Mouse (Mus musculus) c-Kit-positive CD71-positive TER-119-positive erythroid progenitor cells, embryonic 14.5 days (primary cell): ENCODE measurements around the gene Nhsl2.
"Not testable (repeated sequence)": the region's sequence is repeated elsewhere in the genome, so short reads cannot be mapped to it uniquely, and the experiment has no call there.

Experiments
- DNase-seq: peaks from one replicate; pipeline ENCODE4 v3.0.0-alpha.2; 2013; ENCODE audit warnings: low spot score

The Nhsl2 gene

DNA sequence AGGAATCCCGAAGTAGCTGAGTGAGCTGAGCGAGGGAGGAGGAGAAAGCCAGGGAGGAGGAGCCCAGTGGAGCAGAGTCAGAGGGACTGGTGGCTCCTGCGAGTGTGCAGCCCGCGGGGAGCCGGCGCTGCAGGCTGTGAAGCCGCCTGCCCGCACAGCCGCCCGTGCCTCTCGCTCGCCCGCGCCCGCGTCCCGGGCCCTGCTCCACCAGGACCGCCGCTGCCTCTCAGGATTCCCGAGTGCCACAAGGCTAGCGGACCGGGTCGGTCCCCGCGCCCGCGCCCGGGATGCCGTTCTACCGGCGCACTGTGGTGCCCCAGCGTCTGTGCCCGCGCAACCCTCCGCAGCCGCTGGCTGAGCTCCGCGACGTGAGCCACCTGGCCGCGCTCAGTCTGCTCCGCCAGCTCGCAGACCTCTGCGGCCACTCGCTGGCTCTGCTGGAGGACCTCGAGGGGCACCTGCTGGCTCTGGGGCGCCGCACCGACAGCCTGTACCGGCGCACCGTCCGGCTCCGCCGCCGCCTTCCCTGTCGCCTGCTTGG, at the start of gene Nhsl2:
Nhsl2 (plus strand) TSS at position 105 of the 541 bp plus-strand sequence.
- no peak for DNase-seq

DNA sequence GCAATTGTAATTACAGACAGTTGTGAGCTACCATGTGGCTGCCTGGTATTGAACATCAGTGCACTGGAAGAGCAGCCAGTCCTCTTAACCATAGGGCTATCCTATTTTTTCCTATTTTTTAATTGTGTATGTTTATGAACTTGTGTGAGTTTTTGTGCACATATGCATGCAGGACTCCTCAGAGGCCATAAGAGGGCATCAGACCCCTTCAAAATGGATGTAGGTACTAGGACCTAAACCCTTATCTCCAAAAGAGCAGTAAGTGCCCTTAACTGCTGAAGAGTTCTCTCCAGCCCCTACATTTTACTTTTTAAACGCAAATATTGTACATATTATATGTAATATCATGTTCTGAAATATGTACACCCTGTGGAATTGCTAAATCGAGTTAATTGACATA, 43.7 kb upstream of the Nhsl2 start:
- no peak for DNase-seq

DNA sequence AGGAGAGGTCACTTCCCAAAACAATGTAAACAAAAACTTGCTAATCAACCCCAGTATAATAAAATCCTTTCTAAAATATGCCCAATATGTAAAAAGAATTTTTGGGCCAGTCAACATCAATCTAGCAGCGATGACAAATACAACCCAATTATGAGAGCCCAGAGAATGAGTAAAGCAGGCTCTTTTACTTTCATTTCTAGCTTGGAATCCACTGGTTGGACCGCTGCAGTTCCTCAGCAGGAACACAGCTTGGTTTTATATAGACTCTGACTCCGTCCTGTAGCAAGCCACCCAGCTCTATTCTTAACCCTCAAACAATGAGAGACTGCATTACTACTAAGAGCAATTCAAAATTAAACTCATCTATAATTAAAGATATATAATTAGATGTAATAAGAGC, 37.4 kb upstream of the Nhsl2 start:
- DNase-seq = no peak

DNA sequence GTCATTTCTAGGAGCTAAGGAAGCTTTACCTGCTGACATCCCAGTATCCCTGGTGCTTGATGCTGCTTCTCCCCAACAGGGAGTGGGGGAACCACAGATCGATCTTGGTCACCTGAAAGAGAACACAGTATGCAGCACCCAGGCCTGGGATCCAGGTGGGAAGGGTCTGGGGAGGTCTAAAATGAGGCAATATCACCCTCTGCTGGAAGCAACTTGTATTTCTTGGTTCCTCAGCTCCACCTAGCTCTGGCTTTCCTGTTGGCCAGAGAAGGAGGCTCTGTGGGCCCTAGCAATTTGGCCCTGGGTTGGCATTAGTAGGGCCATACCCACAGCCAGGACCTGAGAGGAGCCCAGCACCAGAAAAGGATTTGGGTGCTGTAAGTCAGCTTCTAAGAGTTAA, 30.0 kb upstream of the Nhsl2 start:
- no peak for DNase-seq

DNA sequence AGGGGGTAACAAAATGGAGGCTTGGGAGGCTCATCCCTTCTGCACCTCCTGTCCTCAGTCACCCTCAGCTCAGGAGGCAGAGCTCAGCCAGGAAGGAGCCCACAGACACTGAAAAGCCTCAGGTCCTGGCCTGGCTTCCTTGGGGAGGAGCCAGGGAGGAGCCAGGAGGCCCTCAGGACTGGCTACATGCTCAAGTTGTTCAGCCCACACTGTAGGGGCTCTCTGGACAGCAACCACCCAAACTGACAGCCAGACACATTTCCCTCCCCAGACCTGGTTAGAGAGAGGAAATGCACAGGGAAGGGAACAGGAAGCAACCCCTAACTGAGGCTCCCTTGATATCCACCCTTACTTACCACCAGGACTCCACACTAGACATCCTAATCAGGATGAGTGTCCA, 29.2 kb upstream of the Nhsl2 start:
- DNase-seq = not testable (repeated sequence)

DNA sequence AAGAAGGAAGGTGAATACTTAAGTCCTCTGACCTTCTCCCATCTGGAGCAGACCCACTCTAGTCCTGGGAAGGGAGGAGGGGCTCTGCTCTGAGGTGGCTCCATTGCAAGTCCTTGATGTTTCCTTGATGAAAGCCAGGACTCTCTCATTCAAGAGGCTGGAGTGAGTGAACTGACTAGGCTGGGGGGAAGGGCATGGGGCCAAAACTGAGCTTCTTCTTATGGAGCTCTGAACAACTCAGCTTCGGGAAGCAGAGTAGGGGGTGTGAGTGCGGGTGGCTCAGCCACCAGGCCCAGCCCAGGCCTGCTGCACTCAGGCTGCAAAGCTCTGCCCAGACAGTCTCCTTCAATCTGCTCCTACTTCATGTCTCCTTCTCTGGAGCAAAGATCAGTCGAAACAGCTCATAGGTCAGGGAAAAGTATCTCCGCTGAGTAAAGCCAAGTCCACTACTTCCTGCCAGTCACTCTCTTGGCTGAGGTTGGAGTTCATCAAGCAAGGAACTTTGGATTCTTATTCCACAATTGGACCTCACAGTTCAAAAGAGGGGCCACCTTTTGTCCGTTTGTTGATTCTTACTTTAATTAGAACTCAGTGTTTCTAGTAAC, 1.9 kb upstream of the Nhsl2 start:
- no peak for DNase-seq

DNA sequence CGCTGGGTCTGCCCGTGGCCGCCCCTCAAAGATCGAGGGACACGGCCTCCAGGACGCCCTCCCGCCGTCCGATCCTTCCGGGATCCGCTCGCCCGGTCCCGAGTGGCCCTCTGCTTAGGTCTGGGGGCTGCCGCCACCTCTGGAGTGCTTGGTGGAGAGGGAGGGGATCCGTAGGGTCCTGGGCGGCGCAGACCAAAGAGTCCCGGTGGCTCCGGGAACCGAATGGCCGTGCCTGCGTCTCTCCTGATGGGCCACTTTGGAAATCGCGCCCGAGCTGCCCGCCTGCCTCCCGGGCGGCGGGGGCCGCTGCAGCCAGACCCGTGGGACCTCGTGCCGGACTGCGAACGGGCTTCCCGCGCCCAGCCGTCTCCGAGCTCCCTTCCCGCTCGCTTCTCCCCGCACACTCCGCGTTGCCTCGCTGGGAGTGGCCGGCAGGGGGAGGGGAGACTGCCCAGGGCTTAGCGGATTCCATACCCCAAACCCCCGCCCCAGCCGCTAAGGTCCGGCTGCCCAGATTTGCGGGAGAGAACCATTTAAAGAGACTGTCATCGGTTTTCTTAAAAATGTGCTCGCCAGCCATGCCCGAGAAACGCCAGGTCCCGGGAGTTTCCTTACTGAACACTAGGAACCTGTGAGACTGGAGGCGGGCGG, 841 bp downstream of the Nhsl2 start:
- DNase-seq = no peak

DNA sequence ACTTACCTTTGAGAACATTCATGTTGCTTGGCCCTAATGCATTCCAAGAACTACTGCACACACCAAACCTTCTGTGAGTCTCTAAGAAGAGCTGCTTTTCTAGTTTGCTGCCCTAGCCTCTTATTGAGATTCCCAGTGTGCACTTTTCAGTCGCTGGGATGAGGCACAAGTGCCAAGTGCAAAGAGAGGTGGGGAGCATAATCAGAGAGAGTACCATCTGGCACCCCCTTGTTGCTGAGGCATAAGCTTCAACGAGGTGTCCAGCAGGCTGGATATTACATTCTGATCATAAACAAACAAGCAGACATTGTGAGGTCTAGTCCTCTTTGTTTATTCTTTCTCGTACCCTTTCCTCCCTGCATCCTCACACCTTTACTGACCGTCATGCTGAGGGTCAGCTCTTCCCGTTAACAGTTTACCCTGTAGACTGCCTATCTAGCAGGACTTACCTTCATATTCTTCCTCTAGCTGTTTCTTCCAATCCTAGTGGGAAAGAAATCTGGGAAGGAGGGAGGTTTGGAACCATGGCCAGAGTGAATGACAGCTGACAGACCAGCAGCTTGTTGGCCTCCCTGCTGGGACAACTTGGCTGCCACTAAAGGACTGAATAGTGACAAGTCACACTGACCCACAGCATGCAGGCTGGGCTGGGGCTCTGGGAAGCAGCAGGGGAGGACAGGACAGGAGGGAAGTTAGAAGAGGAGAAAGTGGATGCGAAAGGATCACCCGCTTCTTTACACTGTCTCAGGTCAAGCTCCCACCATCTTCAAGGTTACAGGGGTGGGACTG, 2.6 kb downstream of the Nhsl2 start:
- DNase-seq = no peak

DNA sequence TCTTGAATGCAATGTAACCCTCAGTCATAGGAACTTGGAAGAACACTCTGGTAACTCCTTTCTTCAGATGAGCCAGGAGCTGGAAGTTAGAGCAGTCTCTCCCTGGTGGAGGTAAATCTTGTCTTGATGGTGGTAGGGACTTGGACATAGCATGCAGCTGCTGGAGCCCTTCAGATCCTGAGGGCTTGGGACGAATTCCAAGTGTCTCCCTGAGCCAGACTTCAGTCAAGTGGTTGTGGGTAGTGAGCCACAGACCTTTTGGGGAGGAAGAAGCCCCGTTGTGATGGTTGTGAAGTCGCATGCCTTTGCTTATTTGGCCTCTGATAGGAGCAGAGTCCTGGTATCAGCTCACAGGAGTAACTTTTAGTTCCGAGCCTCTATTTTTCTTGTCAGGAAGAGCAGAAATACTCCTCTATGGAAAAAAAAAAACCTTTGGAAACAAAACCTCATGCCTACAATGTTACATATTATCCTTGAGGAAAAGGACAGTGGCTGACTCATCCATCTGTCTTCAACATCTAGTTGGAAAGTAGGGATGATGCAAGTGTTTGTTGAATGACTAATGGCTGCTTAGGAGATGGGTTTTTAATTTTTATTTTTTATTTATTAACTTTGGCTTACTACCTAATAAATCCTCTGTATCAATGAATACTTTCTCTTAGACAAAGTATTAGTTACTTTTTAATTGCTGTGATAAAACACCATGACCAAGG, 14.6 kb downstream of the Nhsl2 start:
- DNase-seq = no peak

DNA sequence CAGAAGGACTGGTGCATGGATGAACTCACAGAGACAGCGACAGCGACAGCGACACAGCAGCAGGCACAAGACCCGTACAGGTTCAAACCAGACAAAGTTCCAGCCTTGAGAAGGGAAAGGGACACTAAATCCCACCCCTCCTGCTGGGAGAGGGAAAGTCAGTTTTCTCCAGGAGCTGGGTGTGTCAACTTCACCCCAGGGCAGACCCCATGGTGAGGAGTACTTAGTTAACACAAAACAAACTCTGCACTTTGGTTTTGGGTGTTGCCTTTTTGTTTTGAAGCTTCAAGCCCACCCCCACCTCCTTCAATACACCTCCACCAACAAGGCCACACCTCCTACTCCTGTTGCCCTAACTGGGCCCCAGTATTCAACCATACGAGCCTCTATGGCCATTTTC, 15.6 kb downstream of the Nhsl2 start:
- no peak for DNase-seq

DNA sequence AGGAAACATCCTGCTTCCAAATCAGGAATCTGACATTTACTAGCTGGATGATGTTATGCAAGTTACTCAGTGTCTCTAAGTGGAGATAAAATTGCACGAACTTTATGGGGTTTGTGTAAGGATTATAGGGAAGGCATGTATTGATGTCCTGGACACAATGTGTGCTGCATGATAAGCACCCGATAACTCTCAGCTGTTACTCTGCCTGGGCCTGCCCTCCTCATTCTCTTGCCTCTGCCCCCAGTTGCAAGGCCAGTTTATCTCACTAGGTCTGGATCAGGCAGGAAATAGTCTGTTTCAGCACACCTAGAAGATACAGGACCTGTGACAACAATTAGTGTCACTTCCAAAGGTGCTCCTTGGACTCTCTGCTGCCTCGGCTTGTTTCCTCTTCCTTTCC, 25.0 kb downstream of the Nhsl2 start:
- DNase-seq = peak; percentile 5

DNA sequence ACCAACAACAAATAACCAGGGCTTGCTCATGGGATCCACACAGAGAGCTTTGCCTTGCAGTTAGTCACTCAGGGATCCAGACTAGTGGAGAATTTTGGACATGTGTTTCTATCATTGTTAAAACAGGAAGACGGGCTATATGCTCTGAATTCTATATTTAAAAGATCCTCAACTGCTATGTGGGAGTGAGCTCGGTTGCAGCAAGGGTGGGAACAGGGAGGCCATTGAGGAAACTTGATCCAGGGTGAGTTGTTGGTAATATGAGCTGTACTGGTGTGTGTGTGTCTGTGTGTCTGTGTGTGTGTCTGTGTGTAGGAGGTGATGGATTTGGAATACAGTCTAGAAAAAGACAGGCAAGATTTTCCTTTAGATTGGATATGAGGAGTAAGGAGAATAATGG, 25.7 kb downstream of the Nhsl2 start:
- DNase-seq = no peak

DNA sequence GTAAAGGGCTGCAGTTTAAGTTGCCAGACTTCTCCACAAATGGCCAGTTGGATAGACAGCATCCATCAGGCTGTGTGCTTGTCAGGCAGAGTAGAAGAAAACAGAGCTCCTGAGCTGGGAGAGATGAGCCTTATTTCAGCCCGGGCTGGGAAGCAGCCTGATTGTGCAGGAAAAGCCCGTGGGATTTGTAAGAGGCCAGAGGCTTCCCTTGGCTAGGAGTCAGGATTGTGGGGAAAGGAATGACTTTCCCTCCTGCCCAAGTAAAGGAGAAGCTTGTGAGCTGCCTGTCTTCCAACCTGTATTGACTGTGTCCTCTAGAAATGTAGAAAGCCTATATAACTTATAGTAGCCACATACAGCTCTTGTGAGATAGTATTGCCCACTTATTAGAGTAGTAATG, 27.0 kb downstream of the Nhsl2 start:
- DNase-seq = no peak

DNA sequence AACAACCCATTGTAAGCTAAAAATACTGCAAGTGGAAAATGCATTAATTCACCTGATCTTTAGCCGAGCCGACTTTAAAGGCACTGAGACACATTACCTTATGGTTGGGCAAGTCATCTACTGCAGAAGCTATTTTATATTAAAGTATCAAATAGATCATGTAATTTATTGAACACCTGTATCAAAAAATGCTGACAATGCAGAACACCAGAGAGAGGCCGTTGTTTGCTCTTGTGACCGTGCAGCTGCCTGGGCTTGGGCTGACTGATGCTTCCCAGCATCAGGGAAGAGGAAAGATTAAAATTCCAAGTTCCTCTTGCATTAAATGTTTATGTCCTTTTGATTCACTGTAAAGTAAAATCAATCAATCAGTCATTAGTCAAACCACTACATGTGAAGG, 28.7 kb downstream of the Nhsl2 start:
- DNase-seq = no peak

DNA sequence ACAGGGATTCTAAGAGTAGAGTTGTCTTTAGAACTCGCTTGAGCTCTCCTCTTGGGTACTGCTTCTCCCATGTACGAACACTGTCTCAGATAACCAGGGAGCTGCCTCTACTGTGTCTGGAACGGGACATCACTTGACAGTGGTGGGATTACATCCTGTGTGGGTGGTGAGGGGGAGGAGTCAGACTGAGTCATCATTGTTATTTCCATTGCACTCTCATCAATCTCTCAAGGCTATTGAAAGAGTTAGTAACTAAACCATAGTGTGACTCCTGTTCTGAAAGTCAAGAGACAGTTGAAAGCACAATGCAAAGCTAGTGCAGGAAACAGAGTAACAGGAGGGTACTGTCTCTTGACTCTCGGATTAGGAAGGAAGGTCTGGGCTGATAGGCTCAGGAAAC, 29.4 kb downstream of the Nhsl2 start:
- DNase-seq = no peak

DNA sequence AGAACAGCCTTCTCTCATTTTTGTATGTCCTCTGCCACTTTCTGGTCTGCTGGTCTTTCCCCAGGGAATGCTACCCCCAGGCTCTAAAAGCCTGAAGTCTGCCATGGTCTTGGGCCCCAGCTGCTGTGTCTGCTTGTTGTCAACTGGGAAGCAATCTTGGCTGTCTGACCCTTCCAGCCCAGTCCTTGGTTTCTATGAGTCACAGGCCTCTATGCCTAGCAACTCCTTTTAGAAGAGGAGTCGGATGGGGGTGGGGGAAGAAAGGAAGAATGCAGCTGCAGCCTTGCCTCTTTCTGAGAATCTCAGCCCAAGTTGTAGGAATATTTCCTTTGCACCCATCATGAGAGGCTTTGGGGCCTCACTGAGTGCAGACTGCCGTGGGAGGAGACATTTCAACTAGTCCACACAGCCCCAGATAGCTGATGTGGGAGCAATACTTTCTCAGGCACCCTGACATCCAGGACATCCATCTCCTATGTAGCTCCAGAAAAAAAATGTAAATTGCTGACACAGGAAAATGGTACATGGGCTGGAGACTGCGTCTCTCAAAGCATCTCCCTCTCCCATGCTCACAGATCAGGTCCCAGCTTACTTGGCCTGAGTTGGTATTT, 33.1 kb downstream of the Nhsl2 start:
- DNase-seq = no peak

DNA sequence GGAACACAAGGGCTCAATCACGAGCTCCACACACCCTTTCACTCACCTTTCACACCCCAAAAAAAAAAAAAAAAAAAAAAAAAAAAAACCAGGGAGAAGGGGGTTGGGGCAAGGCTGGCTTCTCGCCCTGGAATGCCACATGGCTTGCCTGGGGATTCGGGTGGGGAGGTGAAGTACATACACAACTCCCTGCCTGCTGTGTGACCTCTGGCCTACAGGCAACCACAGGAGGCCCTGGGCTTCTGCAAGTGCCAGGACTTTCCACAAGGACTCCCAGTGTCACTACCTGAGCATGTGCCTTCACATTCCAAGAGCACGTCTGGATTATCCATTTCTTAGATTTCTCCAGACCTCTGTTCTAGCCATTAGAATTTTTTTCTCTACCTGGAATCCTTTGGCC, 40.2 kb downstream of the Nhsl2 start:
- no peak for DNase-seq

DNA sequence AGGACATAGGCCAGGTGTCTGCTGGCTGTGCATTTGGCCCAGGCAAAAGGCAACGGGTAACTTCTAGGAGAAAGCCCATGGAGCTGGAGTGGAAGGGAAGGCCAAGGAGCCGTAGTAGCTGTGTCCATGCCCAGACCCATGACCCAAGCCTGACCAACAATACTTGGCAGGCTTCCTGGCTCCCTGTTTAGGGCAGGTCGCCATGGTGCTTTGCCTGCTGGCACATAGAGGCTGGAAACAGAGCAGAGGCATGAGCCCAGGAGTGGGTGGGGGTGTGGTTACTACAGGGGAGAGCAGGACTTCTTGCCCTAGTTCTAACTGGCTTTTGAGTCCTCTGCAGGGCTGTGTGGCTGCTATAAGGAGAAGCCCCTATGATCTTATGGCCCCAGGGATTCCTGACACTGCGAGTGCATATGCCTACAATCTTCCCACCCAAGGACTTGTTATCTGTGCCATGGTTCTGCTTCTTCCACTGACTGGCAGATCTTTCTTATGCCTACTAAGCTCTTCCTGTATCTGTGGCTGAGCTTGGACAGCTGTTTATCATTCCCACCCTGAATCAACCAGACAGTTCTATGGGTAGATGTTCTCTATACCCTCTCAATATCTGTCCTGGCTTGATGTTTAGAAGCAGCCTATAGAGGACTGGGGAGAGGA, 40.8 kb downstream of the Nhsl2 start:
- DNase-seq = no peak

DNA sequence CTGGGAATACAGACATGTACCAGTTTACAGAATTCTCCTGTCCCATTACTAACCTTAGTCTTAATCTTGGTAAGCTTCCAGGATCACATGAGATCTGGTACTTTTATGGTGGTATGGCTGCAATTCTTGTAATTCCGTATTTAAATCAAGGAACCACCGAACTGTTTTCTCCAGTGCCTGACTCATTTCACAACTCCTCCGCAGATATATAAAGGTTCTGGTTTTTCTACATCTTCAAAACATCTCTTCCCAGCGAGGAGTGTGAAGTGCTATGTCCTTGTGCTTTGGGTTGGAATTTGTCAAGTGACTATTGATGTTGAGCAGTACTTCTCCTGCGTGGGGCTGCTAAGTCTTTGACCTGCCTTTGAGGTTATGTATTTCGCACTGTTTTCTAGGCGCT, 44.6 kb downstream of the Nhsl2 start:
- no peak for DNase-seq

DNA sequence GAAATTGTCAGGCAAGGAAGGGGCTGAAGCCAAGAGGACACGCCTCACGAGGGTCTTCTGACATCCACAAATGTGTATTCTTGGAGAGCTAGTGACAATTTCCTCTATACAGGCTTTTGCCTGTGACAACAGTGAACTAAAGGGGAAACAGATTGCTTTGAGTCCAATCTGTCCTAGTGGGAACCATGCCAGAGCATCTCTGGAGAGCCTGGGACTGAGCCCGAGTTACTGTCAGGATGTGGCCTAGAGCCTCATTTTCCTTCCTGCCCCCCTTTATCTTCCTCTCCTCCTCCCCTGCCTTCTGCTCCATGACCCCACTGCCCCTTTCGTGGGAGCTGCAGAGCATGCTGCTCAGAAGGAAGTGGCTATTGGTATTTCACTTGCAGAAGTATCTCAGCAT, 49.2 kb downstream of the Nhsl2 start:
- no peak for DNase-seq

DNA sequence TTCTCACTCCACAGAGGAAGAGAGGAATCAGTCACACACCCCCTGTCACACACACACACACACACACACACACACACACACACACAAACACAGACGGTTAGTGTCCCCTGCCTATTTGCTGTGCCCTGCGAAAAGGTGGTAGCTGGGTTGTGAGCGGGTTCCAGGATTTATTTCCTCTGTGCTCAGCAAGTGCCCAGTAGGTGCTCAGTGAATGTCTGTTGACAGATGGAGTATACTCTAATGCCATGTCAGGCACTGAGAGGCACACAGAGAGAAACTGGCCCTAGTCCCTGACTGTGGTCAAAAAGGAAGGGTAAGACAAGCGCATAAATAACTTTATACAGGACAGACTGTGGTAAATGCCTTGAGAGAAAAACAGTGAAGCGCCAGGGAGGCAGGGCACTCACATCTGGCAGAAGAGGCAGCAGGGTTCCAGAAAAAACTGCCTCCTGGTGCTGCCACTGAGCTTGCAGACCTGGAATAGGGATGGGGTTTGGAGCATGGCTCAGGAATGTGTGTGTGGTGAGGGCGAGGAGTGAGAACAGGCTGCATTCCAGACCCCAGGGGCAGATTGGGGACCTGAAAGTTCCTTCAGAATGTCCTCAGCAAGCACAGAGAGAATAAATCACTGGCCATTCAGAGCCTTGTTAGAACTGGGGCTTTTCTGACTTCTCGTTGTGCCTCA, 52.8 kb downstream of the Nhsl2 start:
- no peak for DNase-seq
